Mouse (Mus musculus) Muller cell, postnatal 12 days (primary cell): ENCODE measurements around the gene Gmeb2.

Experiments
- DNase-seq: peaks from one replicate; pipeline ENCODE4 v3.0.0-alpha.2; 2015; ENCODE audit errors: inconsistent ontology term

Gmeb2 gene

DNA sequence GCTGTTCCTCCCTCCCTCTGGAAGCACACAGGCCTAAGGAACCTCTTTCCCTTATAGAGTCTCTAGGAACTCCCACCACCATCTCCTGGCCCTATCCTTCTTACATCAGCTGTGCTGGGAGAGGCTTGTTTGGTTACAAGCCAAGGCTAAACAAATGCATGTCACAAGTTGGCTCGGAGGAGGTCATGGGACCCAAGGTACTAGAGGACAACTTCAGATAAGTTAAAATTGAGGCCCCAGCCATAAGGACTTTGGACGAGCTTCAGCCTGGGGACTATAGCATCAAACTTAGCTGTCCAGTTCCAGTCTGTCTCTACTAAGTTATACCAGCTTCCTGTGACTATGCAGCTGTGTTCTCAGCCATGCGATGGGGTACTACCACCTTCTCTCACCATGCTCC is 60.7 kb downstream of the Gmeb2 start:
- DNase-seq: no peak

DNA sequence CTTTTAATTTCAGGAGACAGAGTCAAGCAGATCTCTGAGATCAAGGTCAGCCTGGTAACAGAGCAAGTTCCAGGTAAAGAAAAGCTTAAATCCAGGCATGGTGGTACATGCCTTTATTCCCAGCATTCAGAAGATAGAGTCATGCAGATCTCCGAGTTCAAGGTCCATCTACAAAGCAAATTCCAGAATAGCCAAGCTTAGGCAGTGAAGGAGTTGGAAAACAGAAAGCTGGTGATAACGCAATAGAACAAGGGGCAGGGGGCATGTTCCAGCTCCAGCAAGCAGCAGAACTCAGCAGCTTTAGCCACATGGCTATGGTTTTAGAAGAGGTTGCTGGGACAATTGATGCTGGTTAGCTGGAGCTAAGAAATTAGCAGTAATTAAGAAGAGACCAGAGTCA is 62.8 kb downstream of the Gmeb2 start:
- DNase-seq: no peak

DNA sequence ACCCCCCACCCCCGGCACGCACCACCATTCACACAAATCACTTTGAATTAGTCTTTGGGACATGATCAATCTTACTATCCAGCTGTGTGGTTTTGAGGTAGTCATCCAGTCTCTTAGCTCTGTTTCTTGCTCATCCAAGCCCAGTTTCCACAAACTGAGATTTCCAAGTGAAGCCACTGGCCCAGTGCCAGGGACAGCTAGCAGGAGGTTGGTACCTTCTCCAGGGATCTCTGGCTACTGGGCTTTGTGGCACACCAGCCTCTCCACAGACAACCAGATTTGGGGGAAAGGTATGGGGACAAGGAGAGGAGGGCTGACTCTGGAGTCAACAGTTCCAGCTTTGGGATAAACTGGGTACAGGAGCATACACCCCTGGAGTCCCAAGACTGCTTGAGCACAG is 67.5 kb downstream of the Gmeb2 start:
- peak; percentile 19 for DNase-seq

DNA sequence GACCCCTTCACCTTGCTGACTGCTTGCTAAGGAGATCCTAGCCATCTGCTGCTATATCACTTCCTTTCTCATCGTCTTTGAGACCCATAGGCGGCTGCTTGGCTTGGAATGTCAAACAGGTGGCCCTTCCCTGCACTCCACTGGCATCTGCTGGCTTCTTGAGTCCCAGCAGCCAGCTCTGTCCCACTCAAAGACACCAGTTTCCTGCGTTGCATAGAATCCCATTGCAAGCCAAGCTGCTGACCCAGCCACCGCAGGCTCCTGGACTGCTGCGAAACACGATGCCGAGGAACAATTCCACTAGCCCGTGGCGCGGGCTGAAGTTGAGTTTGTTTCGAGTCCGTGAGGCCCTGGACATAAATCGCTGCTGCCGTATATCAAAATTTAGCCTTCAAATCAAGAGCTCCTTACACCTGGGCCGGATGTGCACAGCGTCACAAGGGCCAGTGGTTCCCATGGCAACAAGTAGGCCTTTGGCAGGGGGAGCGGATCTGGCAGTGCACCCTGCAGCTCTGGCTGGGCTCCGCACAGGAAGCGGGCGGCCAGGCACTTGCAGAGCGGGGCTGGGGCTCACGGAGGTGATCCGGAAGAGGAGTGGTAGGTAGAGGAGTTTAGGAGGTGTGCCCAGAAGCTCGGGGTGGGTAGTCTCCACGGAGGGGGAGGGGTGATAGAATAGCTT is 68.2 kb downstream of the Gmeb2 start, which contains the start of gene Fndc11:
Fndc11 (plus strand) TSS at position 476 of the 679 bp plus-strand sequence.
- DNase-seq: peak; percentile 71

DNA sequence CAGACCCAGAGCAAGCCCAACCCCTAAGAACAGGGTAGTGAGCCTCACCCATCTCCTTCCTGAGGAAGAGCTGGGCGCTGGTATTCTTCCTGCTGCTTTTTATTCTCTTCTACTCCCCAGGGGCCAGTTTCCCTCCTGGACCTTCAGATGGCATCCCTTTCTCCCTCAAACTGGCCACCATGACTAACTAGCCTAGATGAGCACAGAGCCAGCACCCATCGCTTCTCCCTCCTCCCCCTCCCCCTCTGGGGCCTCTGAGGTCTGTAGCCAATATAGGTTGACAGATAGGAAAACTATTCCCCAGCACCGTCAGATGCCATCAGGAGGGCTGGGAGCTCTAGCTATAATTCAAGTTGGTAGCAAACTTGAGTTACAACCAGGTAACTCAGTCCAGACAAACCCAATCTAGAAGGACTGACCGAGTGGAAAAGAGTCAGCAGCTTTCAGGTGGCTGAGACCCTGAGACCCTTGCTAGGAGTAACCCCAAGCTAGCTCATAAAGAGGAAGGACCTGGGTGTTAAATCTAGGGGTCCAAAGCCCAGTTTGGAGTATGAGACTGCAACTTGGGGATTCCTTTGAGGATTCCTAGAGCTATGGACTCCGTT is 68.9 kb downstream of the Gmeb2 start:
- no peak for DNase-seq

DNA sequence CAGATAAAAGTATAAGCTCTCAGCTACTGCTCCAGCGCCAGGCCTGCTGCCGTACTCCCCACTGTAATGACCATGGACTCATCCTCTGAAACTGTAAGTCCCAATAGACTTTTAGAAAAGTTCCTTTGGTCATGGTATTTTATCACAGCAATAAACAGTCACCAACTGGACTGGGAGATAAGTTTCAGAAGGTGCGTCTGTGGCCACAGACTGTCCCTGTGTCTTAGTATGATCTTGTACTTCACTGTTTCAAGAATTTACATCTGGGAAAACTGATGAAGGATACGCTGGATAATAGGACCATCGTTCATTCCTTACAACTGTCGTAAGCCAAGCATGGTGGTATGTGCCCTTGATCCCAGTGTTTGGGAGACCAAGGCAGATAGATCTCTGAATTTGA is 71.8 kb downstream of the Gmeb2 start:
- DNase-seq: no peak

DNA sequence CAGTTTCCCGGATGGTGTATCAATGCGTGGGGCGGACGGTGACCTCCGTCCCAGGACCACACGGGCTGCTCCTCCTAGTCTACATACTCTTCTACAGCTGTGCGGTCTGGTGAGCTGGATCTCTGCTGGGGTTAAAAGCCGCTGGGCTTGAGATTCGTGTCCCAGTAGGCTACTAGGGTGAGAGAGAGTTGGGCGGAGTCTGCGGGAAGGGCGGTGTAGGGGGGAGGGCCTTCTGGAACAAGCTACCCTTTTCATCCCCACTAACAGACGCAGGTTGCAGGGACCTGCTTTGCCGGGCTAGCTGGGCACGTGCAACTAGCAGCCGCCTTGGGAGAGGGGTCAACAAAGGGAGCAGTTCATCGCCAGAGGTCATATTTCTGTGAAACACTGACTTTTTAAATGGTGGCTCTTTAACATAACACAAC is 74.8 kb downstream of the Gmeb2 start, which contains the start of gene Srms:
Srms (minus strand) TSS at position 165 of the 425 bp plus-strand sequence.
- peak; percentile 14 for DNase-seq

DNA sequence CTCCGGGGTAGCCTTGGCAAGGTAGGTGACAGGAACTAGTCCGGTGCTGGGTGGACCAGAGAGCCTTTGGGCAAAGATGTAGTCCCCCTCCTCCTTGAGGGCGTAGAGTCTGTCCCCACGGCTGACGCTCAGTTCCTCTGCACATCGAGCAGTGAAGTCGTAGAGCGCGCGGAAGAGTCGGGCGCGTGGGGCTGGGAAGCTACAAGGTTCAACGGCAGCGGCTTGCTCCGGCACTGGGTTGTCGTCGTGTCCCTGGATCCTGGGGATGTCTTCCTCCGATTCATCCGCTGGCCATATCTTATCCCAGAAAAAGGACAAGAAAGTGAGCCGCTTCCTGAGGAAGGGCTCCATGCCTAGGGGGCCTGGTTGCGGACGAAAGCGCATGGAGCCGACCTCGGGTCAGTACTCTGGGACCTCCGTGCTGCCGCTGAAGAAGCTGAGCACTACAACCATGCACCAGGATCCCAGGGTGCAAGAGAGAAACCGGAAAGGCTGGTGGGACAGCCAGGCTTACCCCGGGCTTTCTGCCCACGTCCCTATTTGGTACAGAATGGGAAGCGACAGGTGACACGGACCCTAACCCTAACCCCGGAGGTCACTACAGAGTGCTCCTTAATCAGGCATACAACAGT is 75.3 kb downstream of the Gmeb2 start:
- peak; percentile 5 for DNase-seq

DNA sequence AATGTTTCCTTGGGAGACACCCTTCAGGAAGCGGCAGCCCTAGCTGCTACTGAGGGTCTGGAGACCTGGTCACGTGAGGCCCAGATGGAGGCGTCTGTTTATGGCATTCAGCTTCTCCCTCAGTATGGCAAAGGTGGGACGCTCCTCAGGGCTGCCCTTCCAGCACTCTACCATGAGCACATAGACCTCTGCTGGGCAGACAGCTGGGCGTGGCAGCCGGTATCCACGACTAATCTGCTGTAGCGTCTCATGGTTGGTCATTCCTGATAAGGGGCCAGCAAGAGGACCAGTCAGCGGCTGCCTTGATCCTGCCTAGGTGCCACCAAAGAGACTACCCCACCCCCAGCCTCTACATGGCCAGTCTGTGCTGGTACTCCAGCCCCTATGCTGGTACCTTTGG is 81.7 kb downstream of the Gmeb2 start:
- DNase-seq: no peak

DNA sequence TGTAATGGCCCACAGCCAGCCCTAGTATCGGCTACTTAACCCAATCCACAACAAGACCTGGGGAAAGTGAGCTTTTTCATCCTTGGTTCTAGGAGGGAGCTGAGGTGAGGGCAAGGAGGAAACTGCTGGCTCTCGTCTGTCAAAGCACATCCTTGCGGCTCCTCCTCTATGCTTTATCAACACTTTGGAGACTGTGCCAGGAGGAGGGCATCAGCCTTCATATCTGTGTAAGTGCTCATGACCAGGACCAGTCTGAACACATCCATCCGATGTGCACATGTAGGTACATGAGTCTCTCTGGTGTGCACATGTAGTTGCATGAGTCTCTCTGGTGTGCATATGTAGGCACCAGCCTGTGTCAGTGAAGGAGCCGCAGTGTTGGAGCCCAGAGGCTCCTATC is 82.2 kb downstream of the Gmeb2 start:
- DNase-seq: no peak

DNA sequence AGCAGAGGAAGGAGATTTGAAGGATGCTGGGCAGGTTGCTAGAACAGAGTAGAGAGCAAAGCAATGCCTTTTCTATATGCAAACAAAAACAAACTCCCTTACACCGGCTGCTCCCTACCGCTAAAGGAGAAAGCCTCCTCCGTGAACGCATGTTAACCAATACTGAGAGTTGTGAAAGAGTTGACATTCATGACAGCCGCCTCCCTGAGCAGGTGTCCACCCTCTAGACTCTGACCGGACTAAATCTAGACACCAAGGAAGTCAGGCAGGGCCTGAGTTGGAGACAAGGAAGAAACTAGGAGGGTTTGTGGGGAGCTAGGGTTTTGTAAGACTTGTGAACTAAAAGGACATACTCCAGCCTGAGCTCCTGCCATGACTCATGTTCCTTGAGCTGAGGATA is 84.9 kb downstream of the Gmeb2 start:
- DNase-seq: no peak

DNA sequence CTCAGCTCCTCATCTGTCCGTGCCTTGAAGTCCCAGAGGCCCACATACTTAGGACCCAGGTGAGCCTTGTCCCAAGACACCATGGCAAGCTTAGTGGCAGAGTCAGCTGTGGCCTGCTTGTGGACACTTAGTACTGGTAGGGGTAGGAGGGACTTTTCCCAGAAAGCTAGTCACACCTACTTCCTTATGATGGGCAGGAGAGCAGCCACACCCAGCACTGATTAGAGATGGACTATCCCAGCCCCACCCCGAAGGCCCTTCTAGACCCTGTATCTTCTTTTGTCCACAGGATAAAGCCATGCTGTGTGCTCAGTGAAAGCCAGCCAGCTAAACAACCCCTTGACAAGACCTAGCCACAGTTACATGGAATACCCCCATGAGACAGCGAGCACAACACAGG is 85.4 kb downstream of the Gmeb2 start, which contains the start of gene Ptk6:
Ptk6 (minus strand) TSS at position 368 of the 400 bp plus-strand sequence.
- no peak for DNase-seq

DNA sequence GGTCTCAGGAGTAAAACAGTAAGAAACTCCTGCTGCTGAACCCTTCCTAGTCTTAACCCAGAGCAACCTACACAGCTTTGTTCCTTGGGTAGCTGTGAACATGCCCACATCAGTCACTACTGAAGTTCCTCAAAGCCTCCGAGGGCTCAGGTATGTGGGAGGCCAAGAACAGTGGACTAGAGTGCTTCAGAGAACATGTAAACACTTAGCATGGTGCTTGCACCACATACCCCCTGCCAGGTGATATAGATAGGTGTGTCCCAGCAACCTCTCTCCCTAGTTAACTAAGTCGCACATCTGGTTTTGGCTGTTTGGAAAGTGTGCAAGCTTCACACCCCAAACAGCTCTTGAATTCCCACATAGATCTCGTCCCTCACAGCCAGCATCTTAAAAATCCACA is 86.2 kb downstream of the Gmeb2 start:
- no peak for DNase-seq
